Mouse (Mus musculus): ENCODE data around the gene Usp31. TPM values are rescaled to one million over a fixed set of nuclear protein-coding genes. Genes with fewer than 3 reads are reported as not detected.

Usp31 gene
- 2.5 and 2.6 TPM in 2 replicates for polyA plus RNA-seq (2015; fragmentation: Nextera tagmentation; extraction: Ambion mirVana)

- H3K9me3 ChIP-seq (replicated peaks): no peaks in the 10 kb centered on the region
- no peaks in the 10 kb centered on the region for H3K27me3 ChIP-seq
- H3K4me1 ChIP-seq: peaks cover 26% of the 10 kb centered on the region
- peak; percentile 98 for ATAC-seq (ENCODE audit: insufficient number of reproducible peaks, low FRiP score, low TSS enrichment, low read depth)
- H3K36me3 ChIP-seq: no peaks in the 10 kb centered on the region
- H3K27ac ChIP-seq (replicated peaks): peak within 1 kb of the TSS; percentile 87
- H3K9ac ChIP-seq: peak within 1 kb of the TSS; percentile 47
- H3K4me2 ChIP-seq (replicated peaks): peak within 1 kb of the TSS; percentile 90
- peak within 1 kb of the TSS; percentile 92 for H3K4me3 ChIP-seq (replicated peaks)
- WGBS: under 1% methylated on average over 66 of the region's 82 CpGs
These were observed at the start of gene Usp31 for GRCm38 (mm10) chr7:121707073-121707667. Gene Usp31, minus strand, starts transcription at chr7:121707253.

- H3K9me3 ChIP-seq (replicated peaks): no peaks in the 10 kb centered on the region
- no peak overlapping the region for H3K9ac ChIP-seq
- no peak overlapping the region for H3K27ac ChIP-seq (replicated peaks)
- no peak for ATAC-seq (ENCODE audit: insufficient number of reproducible peaks, low FRiP score, low TSS enrichment, low read depth)
- H3K4me3 ChIP-seq (replicated peaks): no peak overlapping the region
- H3K4me2 ChIP-seq (replicated peaks): no peak overlapping the region
- no peaks in the 10 kb centered on the region for H3K36me3 ChIP-seq
- no peaks in the 10 kb centered on the region for H3K4me1 ChIP-seq
- 51% methylated on average over 8 of the region's 8 CpGs for WGBS
- H3K27me3 ChIP-seq: no peaks in the 10 kb centered on the region
These were observed 47.7 kb upstream of the Usp31 start for GRCm38 (mm10) chr7:121754748-121755147.

- H3K4me1 ChIP-seq: no peaks in the 10 kb centered on the region
- no peak overlapping the region for H3K9ac ChIP-seq
- no peak overlapping the region for H3K4me2 ChIP-seq (replicated peaks)
- no peak for ATAC-seq (ENCODE audit: insufficient number of reproducible peaks, low FRiP score, low TSS enrichment, low read depth)
- H3K4me3 ChIP-seq (replicated peaks): no peak overlapping the region
- no peaks in the 10 kb centered on the region for H3K27me3 ChIP-seq
- no peaks in the 10 kb centered on the region for H3K9me3 ChIP-seq (replicated peaks)
- H3K36me3 ChIP-seq: no peaks in the 10 kb centered on the region
- H3K27ac ChIP-seq (replicated peaks): no peak overlapping the region
- 75% methylated on average over 5 of the region's 5 CpGs for WGBS
These were observed 43.2 kb upstream of the Usp31 start for GRCm38 (mm10) chr7:121750244-121750643.

GRCm38 (mm10) chr7:121737511-121738415, 30.7 kb upstream of the Usp31 start:
- H3K4me1 ChIP-seq: peaks cover 7% of the 10 kb centered on the region
- H3K4me3 ChIP-seq (replicated peaks): no peak overlapping the region
- no peaks in the 10 kb centered on the region for H3K9me3 ChIP-seq (replicated peaks)
- WGBS: 46% methylated on average over 29 of the region's 29 CpGs
- H3K27ac ChIP-seq (replicated peaks): no peak overlapping the region; the same call in 1 of the 2 replicates
- no peaks in the 10 kb centered on the region for H3K36me3 ChIP-seq
- peaks cover 29% of the 10 kb centered on the region for H3K27me3 ChIP-seq
- no peak for ATAC-seq (ENCODE audit: insufficient number of reproducible peaks, low FRiP score, low TSS enrichment, low read depth)
- H3K9ac ChIP-seq: no peak overlapping the region
- no peak overlapping the region for H3K4me2 ChIP-seq (replicated peaks)

GRCm38 (mm10) chr7:121734171-121734831, 27.2 kb upstream of the Usp31 start, which contains the start of gene Scnn1g:
Gene Scnn1g, plus strand, starts transcription at chr7:121734479.
- Histone ChIP-seq H3K27me3 (peaks cover 29% of the 10 kb centered on the region), H3K36me3 (no peaks in the 10 kb centered on the region), H3K9me3 (replicated peaks) (no peaks in the 10 kb centered on the region), H3K4me2 (replicated peaks) (peak within 1 kb of the TSS; percentile 63), H3K9ac (no peak within 1 kb of the TSS), H3K27ac (replicated peaks) (no peak within 1 kb of the TSS), H3K4me1 (peaks cover 7% of the 10 kb centered on the region), H3K4me3 (replicated peaks) (peak within 1 kb of the TSS; percentile 40)
- under 1% methylated on average over 38 of the region's 38 CpGs for WGBS
- peak; percentile 85 for ATAC-seq (ENCODE audit: insufficient number of reproducible peaks, low FRiP score, low TSS enrichment, low read depth)

DNA sequence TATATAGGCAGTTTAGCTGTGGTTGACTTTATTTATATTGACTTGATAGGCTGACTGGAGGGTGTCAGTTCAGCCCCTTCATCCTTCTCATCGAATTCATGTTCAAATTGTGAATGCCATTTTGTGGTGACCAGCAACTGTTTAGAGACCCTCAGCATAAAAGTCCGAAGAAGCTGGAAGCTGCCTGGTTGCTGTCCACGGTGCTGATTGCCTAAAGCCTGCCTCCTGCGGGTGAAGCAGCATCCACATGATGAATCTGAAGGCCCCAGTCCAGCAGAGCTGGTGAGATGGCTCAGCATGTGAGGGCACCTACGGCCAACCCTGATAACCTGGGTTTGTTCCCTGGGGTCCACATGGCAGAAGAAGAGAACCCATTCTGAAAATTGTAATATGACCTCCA, 23.2 kb upstream of the Usp31 start:
- Histone ChIP-seq H3K9me3 (replicated peaks) (no peaks in the 10 kb centered on the region), H3K9ac (no peak overlapping the region), H3K4me3 (replicated peaks) (no peak overlapping the region), H3K4me2 (replicated peaks) (no peak overlapping the region), H3K4me1 (peaks cover 7% of the 10 kb centered on the region), H3K27ac (replicated peaks) (no peak overlapping the region), H3K27me3 (peaks cover 20% of the 10 kb centered on the region), H3K36me3 (no peaks in the 10 kb centered on the region)
- no peak for ATAC-seq (ENCODE audit: insufficient number of reproducible peaks, low FRiP score, low TSS enrichment, low read depth)
- WGBS: 19% methylated on average over 5 of the region's 5 CpGs

GRCm38 (mm10) chr7:121717031-121717430, 10.0 kb upstream of the Usp31 start:
- Histone ChIP-seq H3K4me1 (no peaks in the 10 kb centered on the region), H3K27me3 (no peaks in the 10 kb centered on the region), H3K27ac (replicated peaks) (no peak overlapping the region), H3K9me3 (replicated peaks) (no peaks in the 10 kb centered on the region), H3K4me3 (replicated peaks) (no peak overlapping the region), H3K9ac (no peak overlapping the region), H3K4me2 (replicated peaks) (no peak overlapping the region), H3K36me3 (no peaks in the 10 kb centered on the region)
- WGBS: 75% methylated on average over 7 of the region's 7 CpGs
- no peak for ATAC-seq (ENCODE audit: insufficient number of reproducible peaks, low FRiP score, low TSS enrichment, low read depth)

GRCm38 (mm10) chr7:121711171-121711570, 4.1 kb upstream of the Usp31 start:
- H3K9me3 ChIP-seq (replicated peaks): no peaks in the 10 kb centered on the region
- peaks cover 5% of the 10 kb centered on the region for H3K4me1 ChIP-seq
- WGBS: 29% methylated on average over 2 of the region's 2 CpGs
- ATAC-seq (ENCODE audit: insufficient number of reproducible peaks, low FRiP score, low TSS enrichment, low read depth): no peak
- H3K27ac ChIP-seq (replicated peaks): peak overlapping the region; percentile 53; the same call in 1 of the 2 replicates
- no peak overlapping the region for H3K4me3 ChIP-seq (replicated peaks)
- H3K36me3 ChIP-seq: no peaks in the 10 kb centered on the region
- no peaks in the 10 kb centered on the region for H3K27me3 ChIP-seq
- H3K4me2 ChIP-seq (replicated peaks): no peak overlapping the region
- no peak overlapping the region for H3K9ac ChIP-seq

DNA sequence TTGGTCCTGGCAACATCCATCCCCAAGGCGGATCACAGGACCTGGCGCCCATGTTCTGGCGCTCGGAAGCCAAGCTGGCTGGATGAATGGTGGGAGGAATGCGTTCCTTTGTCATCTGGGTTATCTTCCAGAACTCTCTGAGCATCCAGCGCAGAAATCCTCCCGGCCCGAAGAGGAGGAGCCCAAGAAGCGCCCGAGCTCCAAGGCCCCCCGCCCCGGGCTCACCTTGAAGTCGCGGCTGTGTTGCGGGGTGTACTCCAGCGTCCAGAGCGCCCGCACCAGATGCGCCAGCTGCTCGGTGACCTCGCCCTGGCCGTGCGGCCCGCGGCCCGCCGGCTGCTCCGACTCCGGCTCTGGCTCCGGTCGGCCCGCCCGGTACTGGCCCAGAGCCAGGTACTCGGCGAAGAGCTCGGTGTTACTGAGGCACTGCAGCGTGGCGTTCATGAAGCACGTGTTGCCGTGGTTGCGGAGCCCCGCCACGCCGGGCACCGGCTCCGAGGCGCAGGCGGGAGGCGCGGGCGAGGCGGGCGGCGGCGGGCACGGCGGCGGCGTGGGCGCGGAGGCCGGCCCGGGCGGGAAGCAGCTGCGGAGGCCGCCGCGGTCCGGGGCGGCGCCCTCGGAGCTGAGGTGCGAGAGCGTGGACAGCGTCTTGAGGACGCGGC, 511 bp downstream of the Usp31 start:
- H3K36me3 ChIP-seq: no peaks in the 10 kb centered on the region
- no peaks in the 10 kb centered on the region for H3K9me3 ChIP-seq (replicated peaks)
- H3K9ac ChIP-seq: peak overlapping the region; percentile 47
- peak overlapping the region; percentile 87 for H3K27ac ChIP-seq (replicated peaks)
- under 1% methylated on average over 50 of the region's 77 CpGs for WGBS
- peak; percentile 13; the same call in 1 of the 2 replicates for ATAC-seq (ENCODE audit: insufficient number of reproducible peaks, low FRiP score, low TSS enrichment, low read depth)
- H3K4me3 ChIP-seq (replicated peaks): peak overlapping the region; percentile 92
- H3K27me3 ChIP-seq: no peaks in the 10 kb centered on the region
- H3K4me2 ChIP-seq (replicated peaks): peak overlapping the region; percentile 90
- H3K4me1 ChIP-seq: peaks cover 26% of the 10 kb centered on the region

DNA sequence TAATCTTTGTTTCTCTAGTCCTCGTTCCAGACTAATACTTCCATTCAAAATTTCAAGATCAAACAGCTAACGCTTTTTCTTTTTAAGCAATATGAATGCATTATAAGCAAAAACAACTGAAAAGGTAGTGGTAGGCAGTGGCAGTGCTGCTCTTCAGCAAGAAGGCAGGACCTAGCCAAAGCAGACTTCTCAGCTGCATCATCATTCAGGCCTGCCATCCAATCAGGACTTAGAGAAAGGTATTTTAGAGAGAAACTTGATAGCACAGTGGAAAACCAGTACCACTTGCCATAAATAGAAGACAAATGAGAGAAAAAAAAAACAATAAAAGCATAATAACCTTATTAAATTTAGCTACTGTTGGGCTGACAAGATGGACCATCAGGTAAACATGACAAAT, 2.0 kb downstream of the Usp31 start:
- Histone ChIP-seq H3K4me2 (replicated peaks) (peak overlapping the region; percentile 90; the same call in 1 of the 2 replicates), H3K4me3 (replicated peaks) (no peak overlapping the region), H3K4me1 (peaks cover 26% of the 10 kb centered on the region), H3K36me3 (no peaks in the 10 kb centered on the region), H3K9me3 (replicated peaks) (no peaks in the 10 kb centered on the region), H3K27me3 (no peaks in the 10 kb centered on the region), H3K27ac (replicated peaks) (no peak overlapping the region), H3K9ac (no peak overlapping the region)
- 77% methylated on average over 2 of the region's 2 CpGs for WGBS
- ATAC-seq (ENCODE audit: insufficient number of reproducible peaks, low FRiP score, low TSS enrichment, low read depth): no peak

DNA sequence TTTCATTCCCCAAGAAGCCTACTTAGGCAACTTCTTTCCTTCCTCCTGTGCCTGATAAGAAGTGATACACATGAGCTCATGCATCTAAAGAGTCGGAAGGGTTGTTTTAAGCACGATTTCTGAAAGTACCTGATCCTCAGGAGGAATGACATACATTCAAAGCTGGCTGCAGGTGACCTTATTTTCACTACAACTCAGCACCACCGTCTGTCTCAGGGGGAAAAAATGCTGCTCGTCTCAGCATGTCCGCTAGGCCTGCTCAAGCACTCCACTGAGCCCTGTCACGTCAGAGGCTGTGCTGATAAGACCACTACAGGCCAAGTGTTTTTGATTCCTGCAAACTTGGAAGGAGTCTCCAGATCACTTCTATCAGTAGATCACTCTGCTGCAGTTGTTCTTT, 5.1 kb downstream of the Usp31 start:
- H3K4me1 ChIP-seq: peaks cover 37% of the 10 kb centered on the region
- no peak overlapping the region for H3K4me3 ChIP-seq (replicated peaks)
- no peak for ATAC-seq (ENCODE audit: insufficient number of reproducible peaks, low FRiP score, low TSS enrichment, low read depth)
- H3K4me2 ChIP-seq (replicated peaks): no peak overlapping the region
- H3K9me3 ChIP-seq (replicated peaks): no peaks in the 10 kb centered on the region
- no peaks in the 10 kb centered on the region for H3K36me3 ChIP-seq
- no peaks in the 10 kb centered on the region for H3K27me3 ChIP-seq
- WGBS: 54% methylated on average over 6 of the region's 6 CpGs
- no peak overlapping the region for H3K9ac ChIP-seq
- no peak overlapping the region for H3K27ac ChIP-seq (replicated peaks)

All from embryonic facial prominence, embryonic 15.5 days (tissue).